Mouse (Mus musculus) mammary gland, adult 2 months (tissue): ENCODE data around the gene Pja2. TPM values are rescaled to one million over a fixed set of nuclear protein-coding genes. Genes with fewer than 3 reads are reported as not detected.

ENCODE experiments used
- polyA plus RNA-seq: library from polyadenylated mRNA; depleted of rRNA; stranded (reverse); fragments of >200 nt; gene quantifications from 2 replicates; pipeline ENCODE4 v1.2.3, GENCODE M21; 2012; ENCODE audit warnings: low replicate concordance; rRNA removed

Gene Pja2
- polyA plus RNA-seq = 10.5 and 17.0 TPM in 2 replicates

DNA sequence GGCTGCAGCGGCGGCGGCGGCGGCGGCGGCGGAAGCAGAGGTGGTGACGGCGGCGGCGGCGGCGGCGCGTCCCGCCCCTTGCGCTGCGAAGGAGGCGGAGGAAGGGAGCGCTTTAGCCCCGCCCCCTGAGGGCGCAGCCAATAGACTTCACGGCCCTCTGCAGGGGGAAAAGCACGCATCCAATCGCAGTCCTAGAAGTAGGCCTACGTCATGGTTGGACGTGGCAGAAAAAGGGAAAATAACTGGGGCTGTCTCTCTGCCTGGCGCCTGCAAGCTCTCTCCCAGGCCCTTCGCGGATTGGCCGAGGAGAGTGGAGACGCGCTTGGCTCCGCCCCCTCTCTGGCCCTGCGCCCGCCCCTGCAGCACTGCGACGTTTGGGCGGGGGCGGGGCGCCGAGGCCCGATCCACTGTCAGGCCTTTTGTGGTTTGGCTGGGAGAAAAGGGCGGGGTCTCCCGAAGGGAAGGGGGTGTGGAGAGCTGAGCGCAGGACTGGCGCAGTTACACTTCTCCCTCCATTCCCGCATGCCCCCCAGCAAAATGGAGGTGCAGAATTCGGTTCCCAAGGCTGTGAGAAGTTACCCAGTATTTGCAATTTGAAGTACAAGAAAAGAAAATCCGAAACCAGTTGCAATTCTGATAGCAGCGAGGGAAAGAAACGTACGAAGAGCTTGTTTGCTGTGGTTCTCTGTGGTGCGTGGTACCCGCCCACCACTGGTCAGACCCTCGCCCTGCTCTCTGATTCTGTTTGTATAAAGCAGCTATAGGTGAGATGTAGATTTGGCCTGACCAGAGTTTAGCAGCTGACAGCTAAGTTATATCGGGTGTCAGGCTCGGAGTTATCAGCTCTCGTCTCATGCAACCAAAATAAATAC, at the start of gene Pja2:
Gene Pja2, minus strand, starts transcription at position 19 of the 872 bp plus-strand sequence.

